Mouse (Mus musculus): Measurements from ENCODE around the gene Sh3pxd2a.

Gene Sh3pxd2a

DNA sequence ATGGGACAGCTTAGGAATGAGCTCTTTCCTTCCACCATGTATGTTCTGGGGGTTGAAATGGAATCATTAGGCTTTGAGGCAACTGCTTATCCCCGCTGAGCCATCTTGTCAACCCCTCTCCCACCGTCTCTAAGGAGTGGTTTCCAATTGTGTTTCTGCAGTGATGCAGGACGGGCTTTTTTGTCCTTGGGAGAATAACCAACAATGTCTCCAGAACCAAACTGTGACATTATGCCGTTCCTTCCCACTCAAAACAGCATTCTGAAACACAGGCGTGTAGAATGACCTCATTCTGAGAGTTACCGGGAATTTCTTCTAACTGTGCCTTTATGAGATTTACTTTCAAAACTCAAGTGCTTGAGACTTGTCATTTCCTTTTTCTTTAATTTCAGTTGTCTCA is 28.2 kb upstream of the Sh3pxd2a start:
- CTCF ChIA-PET: interaction anchor here (0.7 kb wide), 1 partner anchor 135 kb away, joined by 6 read pairs; no protein-coding TSS in a partner anchor

DNA sequence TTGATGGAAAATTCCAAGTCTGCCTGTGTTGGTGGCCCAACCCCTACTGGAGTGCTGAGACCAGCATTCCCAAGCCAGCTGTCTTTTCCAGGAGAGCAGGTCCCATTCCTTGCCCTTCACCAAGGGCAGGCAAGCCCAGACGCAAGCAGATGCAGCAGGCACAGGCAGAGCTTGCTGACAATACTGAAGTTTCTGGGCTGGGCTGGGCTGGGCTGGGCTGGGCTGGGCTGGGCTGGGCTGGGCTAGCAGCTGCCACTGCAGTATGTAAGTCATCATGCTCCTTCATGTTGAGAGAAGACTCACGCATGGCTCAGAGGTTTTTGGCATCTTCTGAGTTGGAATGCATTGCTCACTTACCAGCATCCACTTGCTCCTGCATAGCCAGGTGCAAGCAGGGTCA is 27.7 kb upstream of the Sh3pxd2a start:
- CTCF ChIA-PET: interaction anchor here (0.7 kb wide), 1 partner anchor 135 kb away, joined by 6 read pairs; no protein-coding TSS in a partner anchor

DNA sequence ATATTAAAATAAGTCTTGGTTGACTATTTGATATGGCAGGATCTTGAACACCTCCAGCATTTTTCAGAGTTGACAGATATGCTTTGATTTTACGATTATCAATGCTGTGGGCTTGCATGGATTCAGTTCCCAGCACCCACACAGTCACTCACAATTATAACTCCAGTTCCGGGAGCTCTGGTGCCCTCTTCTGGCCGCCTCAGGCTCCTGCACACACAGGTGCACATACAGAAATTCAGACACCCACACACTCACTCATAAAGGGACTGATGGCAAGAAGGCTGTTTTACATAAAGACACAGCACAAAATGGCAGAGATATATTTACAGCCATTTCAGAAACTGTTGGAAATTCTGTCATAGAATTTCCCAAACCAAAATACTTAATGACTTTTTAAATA is 25.0 kb upstream of the Sh3pxd2a start:
- CTCF ChIA-PET: no interaction called here

DNA sequence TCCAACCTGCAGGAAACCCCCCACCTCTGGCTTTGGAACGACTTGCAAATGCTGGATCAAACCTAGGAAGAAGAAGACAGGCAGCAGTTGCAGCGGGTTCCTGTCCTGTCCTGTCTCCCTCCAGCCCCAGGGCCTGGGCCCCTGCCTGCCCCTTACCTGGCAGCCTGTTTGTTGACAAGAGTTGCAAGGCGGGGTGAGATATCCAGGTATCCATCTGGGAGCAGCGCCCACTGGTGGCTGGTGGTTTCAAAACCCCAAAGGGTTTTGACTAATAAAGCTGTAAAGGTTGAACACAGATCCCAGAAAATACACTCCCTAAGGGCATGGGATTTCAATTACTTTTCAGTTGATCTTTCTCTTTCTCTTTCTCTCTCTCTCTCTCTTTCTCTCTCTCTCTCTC is 24.0 kb upstream of the Sh3pxd2a start:
- CTCF ChIA-PET: interaction anchor here (0.6 to 0.7 kb wide), 3 partner anchors 51 to 132 kb away, joined by 3 to 6 read pairs (median 6); no protein-coding TSS in a partner anchor

DNA sequence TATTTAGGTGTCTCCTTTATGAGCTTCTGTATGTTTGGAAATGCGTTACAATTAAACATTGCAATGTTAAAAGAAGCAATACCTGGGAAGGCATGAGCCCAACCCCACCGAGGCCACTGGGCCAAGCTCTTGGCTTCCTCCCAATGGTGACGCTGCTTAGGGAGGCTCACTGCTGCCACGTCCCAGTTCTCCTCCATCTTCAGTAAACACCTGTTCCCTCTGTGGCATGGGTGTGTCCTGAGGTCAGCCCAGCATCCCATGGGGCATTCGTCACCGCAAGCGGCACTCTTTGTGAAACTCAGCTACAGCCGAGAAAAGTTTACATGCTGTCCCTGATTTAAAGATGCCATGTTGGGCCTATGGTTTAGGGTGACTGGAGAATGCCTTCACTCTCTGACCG is 23.4 kb upstream of the Sh3pxd2a start:
- CTCF ChIA-PET: interaction anchor here (0.6 to 1.3 kb wide), 4 partner anchors 15 to 131 kb away, joined by 3 to 6 read pairs (median 5); no protein-coding TSS in a partner anchor

DNA sequence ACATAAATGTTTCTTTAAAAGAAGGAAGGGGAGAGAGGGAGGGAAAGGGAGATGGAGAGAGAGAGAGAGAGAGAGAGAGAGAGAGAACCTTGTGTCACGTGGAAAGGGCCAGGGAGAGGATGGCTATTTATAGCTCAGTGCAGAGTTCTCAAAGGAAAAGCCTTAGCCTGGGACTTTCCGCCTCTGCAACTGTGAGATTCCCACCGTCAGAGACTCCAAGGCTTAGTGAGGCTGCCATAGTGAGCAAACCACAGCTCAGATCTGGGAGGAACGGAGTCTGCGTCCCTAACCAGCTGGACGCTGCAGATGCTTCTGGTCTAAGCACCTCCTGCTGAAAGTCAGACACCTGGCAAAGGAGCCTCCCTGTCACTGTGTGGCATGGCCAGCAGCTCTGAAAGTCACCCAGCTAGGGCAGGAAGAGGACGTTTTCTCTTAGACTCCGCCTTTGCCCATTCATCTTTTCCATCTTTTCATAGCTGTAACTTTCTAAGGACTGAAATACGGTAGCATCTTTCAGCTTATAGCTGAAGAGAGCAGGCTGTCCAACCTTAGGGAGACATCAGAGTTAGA is 21.9 kb upstream of the Sh3pxd2a start:
- CTCF ChIA-PET: interaction anchor here (0.7 to 2.0 kb wide), 3 partner anchors 18 to 142 kb away, joined by 3 to 12 read pairs (median 6); no protein-coding TSS in a partner anchor

DNA sequence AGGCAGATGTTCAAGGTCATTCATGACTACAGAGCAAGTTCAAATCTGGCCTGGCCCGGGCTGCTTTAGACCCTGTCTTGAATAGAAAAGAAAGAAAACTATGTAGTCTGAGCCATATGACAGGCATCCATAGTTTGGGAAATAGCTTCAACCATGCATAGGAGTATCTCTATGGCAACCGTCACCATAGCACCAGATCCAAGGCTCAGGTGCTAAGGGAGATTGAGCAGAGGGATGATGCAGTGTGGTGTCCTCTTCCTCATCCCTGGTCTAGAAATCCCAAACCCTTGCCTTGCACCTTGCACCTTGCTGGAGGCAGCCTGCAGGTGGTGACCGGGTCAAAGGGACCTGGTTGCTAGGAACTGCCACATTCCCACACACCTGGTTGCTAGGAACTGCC is 19.9 kb upstream of the Sh3pxd2a start:
- CTCF ChIA-PET: interaction anchor here (0.6 to 1.0 kb wide), 2 partner anchors 128 to 204 kb away, joined by 3 read pairs; no protein-coding TSS in a partner anchor

DNA sequence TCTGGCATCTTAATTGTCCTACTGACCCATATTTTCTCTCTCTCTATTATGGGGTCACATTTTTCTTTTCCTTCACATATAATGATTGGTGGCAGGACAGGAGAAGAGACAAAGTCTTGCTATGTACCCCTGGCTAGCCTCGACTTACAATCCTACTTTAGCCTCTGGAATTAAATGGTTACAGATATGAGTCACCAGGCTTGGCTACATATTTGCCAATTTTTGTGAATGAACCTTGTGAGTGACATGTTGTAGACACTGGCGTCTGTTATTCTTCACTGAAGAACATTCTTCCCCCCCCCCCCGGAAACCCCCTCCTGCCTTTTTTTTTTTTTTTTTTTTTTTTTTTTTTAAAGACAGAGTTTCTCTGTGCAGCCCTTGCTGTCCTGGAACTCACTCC is 19.1 kb upstream of the Sh3pxd2a start:
- CTCF ChIA-PET: no interaction called here

DNA sequence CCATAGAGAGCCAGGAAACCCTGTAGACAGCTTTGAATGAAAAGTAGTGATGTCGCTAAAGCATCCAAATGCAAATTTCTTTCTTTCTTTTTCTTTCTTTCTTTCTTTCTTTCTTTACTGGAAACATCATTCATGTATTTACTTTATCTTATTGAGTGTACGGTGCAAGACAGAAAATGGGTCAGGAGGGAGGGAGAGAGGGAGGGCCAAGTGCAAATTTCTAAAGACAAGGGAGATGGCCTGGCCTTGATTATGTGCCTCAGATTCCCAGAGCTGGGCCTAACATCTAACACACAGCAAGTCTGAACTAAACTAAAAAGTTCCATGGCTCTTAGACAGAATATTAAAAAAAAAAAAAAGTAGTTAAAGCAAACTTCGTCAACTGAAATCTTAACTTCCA is 9.3 kb upstream of the Sh3pxd2a start:
- CTCF ChIA-PET: interaction anchor here (0.7 kb wide), 1 partner anchor 345 kb away, joined by 10 read pairs; no protein-coding TSS in a partner anchor

DNA sequence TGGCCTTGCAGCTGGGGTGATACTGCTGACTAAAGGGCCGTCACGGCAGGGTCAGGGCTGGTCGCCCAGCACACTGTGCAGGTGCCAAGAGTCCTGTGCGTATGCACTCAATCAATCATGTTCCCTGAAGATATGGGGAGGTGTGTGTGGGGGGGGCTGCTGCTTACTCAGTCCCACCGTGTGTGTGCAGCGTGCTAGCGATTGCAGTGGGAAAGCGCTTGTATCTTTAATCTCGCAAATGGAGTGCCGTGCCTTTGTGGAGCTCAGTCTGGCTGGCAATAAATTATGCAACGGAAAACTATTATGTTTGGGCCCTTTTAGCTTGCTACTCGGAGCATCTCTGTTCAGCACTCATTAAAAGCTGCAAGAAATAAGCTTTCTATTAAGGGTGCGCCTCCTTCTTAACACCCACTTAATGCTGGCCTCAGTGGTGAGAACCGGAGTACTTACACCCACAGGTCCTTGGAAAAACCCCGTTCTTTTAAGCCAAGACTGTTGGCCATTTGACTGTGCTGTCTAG is 8.7 kb upstream of the Sh3pxd2a start:
- CTCF ChIA-PET: interaction anchor here (0.5 kb wide), 1 partner anchor 259 kb away, joined by 4 read pairs; the partner anchor contains the start of gene Sfr1

DNA sequence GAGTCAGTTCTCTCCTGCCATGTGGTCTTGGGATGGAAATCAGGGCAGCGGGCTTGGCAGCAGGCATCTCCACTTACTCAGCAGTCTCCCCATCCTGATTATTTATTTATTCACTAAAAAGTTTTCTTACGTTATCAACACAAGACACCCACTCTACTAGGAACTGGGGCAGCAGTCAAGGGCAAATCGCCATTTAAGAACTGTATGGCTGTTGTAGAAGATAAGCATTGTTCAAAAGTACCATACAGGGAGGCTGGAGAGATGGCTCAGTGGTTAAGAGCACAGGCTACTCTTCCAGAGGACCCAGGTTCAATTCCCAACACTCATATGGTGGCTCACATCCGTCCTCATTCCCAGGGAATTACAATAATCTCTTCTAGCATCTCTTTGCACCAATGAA is 7.6 kb upstream of the Sh3pxd2a start:
- CTCF ChIA-PET: no interaction called here

DNA sequence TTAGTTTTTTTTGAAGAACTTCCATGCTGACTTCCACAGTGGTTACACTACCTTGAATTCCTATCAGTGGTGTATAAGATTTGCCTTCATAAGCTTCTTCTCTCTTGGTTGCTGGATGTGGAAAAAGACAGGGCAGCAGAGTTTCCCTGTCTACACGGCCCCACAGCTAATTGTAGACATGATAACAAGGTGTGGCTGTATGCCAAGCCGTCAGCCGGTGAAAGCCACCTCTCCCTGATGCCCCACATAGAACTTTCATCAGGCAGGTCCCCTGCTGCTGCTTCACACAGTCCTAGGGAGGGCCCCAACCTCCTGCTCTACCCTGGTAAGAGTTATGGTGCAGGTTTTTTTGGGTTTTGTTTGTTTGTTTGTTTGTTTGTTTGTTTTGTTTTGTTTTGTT is 4.5 kb upstream of the Sh3pxd2a start:
- CTCF ChIA-PET: no interaction called here

DNA sequence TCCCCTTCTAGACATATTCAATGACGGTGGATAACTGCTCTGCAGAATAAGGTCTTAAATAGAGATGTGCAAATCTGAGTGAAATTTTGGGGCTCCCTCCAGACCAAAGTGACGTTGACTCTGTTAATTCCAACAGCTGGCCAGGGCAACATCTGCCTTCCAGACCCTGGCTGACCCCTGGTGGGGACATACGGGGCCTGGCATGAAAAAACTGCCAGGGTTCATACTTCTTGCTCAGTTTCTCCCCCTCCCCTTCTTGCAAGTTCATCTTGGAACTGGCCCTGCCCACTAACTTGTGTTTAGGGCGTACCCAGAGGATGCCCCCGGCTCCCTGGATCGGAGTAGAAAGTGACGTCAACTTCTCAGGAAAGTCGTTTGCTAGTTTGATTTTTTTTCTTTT is 2.6 kb upstream of the Sh3pxd2a start:
- CTCF ChIA-PET: no interaction called here

DNA sequence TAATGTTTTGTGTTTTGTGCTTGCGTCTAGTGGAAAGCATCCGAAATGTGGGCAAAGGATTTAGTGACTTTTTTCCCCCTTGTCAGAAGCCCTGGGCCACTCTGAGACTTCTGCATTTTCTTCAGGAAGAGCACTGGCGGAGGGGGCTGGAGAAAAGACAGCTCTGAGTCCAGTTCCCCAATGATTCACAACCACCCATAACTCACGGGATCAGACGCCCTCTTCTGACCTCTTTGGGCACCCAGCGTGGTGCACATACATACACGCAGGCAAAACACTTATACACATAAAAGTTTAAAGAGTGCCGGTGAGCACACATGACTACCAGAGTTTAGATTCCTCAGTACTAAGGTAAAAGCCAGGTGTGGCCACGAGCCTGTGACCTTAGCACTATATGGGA is 1.3 kb upstream of the Sh3pxd2a start:
- CTCF ChIA-PET: interaction anchor here (0.7 to 1.3 kb wide), 4 partner anchors 20 to 1579 kb away, joined by 3 to 4 read pairs (median 3); no protein-coding TSS in a partner anchor

DNA sequence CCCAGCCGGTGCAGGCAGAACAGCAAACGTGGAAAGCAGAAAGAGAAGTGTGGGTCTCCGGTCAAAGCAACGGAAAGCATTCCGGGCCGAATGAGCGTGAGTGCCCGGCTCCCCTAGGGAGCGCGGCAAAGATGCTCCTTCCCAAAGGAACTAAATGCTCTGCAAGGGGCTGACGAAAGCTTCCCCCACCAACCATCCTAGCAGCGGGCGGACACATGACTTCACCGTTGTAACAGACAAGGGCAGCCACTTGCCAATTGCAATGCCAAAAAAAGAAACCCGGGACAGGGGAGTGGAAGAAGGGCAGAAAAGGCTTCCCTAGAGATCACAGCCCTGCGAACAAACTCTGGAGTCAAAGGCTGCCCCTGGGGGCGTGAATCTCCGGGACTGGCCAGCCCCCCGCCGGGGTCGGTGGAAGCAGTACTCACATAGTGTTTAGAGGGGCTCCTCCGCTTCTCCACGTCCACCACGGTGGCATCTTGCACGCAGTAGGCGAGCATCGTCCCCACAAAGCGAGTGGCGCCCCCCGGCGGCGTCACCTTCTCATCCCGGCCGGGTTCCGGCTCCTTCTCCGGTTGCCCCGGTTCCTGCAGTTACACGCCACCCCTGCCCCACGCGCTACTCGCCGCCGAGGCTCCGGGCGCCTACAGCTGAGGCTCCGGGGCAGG is 431 bp downstream of the Sh3pxd2a start:
- CTCF ChIA-PET: interaction anchor here (0.6 to 1.6 kb wide), 3 partner anchors 107 to 427 kb away, joined by 3 to 5 read pairs (median 3); no protein-coding TSS in a partner anchor

DNA sequence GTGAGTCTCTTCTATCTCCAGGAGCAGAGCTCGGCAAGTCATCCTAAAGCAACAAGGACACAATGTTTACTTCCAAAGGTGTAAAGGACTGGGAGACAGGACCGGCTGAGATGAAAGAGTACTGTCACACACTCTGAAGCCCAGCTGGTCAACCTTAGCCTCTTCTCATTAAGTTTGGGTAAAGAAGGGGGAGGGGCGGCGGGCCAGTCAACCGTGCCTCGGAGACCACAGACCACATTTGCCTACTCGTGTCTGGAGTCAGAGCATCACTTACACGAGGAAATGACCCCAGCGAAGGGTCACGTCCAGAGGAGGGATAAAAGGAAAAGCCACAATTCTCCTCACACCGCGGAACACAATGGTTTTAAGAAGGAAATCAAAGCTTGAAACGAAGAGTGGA is 995 bp downstream of the Sh3pxd2a start:
- CTCF ChIA-PET: interaction anchor here (0.6 to 1.6 kb wide), 3 partner anchors 106 to 428 kb away, joined by 3 to 5 read pairs (median 3); no protein-coding TSS in a partner anchor

DNA sequence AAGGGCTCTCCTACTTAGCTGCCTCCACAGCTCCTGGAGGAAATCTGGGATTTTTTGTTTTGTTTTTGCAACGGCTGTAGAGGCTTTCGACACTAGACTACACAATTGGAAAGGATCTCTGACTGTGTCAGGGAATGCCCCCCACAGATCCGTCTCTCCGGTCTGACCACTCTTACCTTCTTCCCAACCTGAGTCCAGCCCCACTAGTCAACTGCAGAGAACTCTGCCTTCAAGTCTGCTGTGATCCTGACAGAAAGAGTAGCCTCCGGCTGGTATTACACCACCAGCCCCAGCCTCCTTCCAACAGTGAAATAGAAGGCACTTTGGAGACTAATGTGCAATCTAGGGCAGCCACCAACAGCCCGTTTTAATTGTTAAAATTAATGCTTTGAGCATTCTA is 1.5 kb downstream of the Sh3pxd2a start:
- CTCF ChIA-PET: interaction anchor here (0.7 to 1.6 kb wide), 2 partner anchors 106 to 209 kb away, joined by 3 to 5 read pairs; no protein-coding TSS in a partner anchor

DNA sequence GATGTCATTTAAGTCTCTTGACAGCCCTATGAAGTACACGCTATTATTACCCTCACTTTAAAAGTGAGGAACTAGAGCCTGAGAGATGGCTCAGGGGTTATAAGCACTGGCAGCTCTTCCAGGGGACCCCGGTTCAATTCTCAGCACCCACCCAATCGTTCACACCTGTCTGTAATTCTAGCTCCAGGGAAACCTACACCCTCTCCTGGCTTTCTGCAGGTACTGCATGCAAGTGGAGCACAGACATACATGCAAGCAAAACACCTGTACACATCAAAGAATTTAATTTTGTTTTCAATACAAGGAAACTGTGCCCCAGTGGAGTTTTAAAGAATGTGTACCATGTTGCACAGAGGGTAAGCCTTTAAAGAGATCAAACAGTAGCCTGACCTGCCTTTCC is 2.4 kb downstream of the Sh3pxd2a start:
- CTCF ChIA-PET: no interaction called here

DNA sequence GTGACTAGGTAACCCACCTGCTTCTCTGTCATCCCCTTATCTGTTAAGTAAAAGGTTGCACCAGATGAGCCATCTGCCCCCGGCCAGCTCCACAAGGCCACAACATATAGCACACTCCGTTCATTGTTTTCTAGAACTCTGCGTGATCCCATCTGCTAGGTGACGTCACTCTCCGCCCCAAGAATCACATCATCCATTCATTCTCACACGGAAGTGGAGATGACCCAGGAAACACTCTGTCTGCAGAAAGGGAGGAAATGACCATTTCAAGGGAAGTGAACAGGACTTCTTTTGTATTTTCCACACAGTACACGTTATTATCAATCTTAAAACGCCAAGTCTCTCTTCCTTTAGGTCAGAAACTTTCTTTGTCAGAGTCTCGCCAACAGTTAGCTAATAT is 2.8 kb downstream of the Sh3pxd2a start:
- CTCF ChIA-PET: interaction anchor here (1.0 kb wide), 1 partner anchor 105 kb away, joined by 4 read pairs; no protein-coding TSS in a partner anchor

DNA sequence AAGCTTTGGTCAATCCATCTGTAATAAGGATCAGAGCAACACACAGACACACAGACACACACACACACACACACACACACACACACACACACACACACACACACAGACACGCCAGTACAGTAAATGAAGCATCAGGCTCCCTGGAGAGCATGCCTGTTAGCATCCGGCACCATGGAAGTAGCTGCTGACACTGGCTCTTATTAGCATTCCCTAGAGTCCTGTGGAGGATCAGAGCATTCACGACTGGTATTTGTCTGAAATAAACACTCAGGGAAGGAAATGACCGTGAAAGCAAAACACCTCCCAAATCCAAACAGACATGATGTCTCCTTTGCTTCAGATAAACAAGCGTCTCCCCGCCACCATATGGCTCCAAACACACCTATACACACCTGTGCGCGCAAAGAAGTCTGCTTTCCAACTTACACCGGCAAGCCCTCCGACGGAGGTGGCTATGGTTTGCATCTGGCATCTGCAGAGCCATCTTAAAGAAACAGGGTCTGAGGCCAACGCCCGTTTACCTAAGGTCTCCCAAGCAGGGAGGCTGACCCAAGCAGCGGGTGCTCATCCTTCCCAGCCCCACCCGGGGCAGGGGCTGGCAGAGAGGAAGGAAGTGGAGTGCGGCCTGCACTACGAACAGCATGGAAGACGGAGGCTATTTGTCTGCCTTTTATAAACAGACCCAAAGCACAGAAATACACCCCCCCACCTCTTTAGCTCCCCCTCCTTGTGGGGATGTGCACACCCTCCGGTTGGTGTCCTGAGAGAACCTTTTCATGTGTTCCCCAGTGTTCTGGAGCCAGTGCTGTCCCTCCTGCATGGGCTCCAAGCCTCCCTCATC is 3.9 kb downstream of the Sh3pxd2a start:
- CTCF ChIA-PET: interaction anchor here (1.0 kb wide), 1 partner anchor 104 kb away, joined by 4 read pairs; no protein-coding TSS in a partner anchor

DNA sequence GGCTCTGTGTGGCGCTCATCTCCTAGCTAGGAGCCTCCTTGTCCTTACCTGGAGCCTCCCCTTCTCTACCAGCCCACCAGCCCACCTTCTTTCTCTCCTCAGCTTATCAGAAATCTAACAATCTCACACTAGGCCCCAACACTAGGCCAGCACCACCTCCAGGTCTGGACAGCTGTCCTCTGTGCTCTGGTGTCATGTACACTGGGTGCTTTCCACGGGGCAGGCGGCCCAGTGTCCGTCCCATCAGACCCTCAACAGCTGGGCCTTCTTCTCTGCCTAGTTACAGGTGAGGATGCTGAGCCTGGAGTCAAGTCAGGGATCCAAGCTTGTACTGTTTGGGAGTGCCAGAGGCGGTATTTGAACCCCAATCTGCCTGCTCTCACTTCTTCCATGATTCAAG is 5.0 kb downstream of the Sh3pxd2a start:
- CTCF ChIA-PET: interaction anchor here (0.6 kb wide), 1 partner anchor 13 kb away, joined by 3 read pairs; no protein-coding TSS in a partner anchor

Data from spleen, embryonic (tissue).